Mouse (Mus musculus) spleen, adult 2 months (tissue): ENCODE results near the gene Pde11a.

Experiments used
- CTCF ChIP-seq: fragments of 200-500 bp; IDR thresholded peaks from 2 replicates; pipeline ENCODE4 v1.5.1; 2011; ENCODE audit warnings: mild to moderate bottlenecking, inconsistent platforms; ENCODE audit not compliant: insufficient read depth, insufficient read length, insufficient replicate concordance; ENCODE audit errors: extremely low read depth
- POLR2A ChIP-seq: fragments of 200-500 bp; IDR thresholded peaks from 2 replicates; pipeline ENCODE4 v1.6.1; 2011; ENCODE audit warnings: low read depth, low read length, inconsistent platforms

DNA sequence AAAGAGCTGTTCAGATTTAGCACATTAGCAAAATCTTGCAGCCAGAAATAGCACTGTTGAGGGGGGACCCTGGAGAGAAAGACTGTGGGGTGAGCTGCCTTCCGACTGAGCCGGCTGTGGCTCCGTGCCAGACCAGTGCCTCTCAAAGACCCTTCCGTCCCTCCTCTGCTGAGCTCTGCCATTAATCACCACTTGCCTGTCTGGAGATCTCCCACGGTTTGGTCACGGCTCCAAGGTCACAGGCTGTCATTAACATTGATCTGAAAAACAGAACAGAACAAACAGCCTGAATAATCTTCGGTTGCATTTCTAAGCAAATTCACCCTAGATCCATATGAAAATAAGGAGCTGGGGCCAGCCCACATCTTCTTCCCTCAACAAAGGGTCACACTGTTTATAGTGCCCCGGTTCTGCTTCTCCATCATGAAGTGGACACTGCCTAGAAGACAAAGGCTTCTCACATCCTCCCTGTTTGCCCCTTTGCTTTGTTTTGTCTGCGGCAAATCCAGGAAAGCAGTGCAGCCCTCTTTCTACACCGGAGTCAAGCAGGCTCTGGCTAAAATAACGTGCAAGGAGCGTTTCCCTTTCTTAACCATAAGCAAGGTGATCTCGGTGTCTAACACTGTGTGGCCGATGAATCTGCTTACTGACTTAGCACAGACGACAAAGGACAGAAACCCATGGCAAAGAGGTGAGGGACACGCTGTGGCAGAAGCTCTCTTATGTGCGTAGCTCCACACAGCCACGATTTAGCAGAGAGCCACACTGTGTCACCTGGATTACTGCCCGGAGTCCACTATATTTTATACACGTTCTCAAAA, 309.3 kb downstream of the Pde11a start:
- TF ChIP-seq POLR2A, result no peak
- no peak for TF ChIP-seq CTCF
